Mouse (Mus musculus): ENCODE measurements around the gene Nkx2-2. TPM values are rescaled to one million over a fixed set of nuclear protein-coding genes. Genes with fewer than 3 reads are reported as not detected.
"Not testable (repeated sequence)": the region's sequence is repeated elsewhere in the genome, so short reads cannot be mapped to it uniquely, and the experiment has no call there.

Nkx2-2 gene
- polyA plus RNA-seq, 3 experiments from 2014 or later: not detected

DNA sequence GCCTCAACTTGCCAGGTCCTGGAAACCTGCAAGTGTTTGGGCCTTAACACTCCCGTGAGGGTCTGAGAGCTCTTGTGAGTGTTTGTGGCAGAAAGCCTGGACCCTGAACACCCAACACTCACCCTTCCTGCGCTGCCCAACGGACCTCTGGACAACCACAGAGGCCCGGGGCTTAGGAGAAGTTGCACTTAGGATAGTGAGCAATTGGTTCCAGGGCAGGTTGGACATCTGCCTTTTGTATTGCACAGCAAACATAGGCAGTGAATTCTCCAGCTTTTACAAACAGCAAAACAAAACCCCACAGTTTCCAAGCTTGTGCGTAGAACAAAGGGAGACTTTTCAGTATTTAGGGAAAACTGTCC, 12.8 kb downstream of the Nkx2-2 start:
- ATAC-seq: no peak

DNA sequence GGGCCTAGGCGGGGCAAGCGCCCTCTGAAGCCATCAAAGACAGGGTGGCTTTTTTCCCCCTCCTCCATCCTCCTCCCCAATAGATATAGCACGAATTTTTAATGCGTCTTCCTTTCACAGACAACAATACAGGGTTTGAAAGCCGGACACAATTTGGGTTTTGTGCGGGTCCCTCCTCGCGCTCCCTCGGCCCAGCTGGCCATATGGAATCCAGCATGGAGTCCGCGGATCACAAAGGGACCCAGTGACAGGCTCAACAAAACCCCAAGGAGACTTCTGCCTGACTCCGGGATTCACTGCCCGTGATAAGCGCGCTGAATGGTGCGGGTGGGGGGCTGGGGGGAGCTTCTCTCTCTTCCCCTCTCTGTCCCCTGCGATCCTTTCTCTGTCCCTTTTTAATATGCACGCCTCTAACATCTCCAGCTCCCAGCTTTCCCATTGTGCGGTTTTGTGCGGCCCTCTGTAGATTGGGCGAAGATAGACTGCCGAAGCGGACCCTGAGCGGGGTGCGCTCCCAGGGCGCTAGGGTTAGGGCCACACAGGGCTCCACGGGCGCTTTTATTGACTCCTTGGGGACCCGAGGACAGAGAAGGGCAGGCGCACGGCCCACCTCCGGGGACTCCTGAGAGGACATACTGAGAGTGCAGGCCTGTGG, 13.3 kb downstream of the Nkx2-2 start:
- ATAC-seq: no peak

DNA sequence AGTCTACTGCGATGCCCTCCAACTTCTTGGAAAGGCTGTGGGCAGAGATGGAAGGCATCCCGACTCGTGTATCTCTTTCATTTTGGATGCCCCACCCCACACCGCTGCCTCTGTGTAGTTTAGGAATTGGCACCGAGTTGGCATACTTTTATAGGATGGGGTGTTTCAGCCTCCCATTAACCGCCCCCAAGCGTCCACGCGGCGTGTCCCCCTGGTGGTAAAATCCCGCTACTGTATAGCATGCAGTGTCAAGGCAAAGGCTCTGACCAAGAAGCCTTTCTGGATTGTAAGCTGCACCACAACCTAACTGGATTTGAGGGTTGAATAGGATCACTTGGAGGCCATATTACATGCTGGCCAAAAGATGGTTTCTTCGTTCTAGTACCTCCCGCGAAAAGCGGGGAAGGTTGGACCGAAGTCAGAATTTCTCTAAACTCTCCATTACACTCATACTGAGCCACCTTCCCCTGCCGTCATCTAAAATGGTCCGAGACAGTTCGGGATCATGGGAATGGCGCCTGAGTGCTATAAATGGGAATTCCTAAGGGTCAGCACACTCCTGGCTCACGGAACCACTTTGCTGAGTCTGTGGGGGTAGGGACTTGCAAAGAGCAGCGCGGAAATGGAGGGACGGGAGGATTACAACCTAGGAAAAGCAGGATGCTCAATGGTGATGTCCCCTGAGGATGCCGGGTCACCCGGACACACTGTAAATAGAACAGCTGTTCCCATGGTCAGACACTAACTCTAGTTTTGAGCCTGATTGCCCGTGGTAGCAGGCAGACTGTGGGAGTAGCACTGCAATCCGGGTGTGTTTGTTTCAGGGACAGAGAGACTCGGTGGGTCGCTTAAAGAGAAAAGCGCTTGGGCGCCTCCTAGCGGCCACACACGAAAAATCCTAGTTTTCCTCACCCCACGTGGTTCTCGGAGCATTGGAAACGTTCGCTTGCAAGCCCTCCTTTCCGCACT, 15.7 kb downstream of the Nkx2-2 start:
- peak; percentile 81 for ATAC-seq

DNA sequence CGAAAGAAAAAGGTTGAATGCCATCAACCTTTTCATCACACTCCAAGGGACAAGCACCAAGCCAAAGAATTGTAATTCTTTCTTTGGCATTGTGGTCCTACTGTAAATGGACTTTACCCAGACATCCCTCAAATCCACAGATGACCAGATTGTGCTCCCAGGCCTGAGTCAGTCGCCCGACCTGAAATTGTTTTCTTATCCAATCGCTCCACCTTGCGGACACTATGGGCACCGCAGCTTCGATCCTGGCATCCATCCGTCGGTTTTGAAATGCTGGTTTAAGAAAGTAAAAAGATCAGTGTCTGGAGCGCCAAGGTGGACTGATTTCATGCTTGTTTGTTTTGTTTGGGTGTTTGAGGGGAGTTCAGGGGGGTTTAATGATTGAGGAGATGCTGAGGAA, 16.4 kb downstream of the Nkx2-2 start:
- peak; percentile 70 for ATAC-seq

GRCm38 (mm10) chr2:147175296-147175695, 18.7 kb downstream of the Nkx2-2 start:
- ATAC-seq: no peak

- ATAC-seq: no peak
These were observed 20.3 kb downstream of the Nkx2-2 start for GRCm38 (mm10) chr2:147173751-147174150.

DNA sequence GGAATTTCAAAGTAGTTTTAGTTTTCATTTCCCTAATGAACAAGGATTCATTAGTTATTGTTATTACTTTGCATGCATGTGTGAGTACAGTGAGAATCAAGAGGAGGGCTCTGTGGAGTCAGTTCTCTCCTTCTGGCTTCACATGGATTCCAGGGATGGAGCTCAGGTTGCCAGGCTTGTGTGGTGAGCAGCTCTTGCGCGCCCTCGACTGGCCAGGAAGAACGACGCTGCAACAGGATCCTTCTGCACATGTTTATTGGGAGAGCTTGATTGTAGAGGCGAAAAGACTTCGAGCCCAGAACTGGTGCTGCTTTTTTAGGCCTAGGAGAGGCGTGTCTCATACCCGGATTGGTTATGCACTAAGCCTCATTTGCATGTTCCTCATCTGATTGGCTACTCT, 23.5 kb downstream of the Nkx2-2 start:
- not testable (repeated sequence) for ATAC-seq

GRCm38 (mm10) chr2:147165863-147166262, 28.2 kb downstream of the Nkx2-2 start:
- no peak for ATAC-seq

DNA sequence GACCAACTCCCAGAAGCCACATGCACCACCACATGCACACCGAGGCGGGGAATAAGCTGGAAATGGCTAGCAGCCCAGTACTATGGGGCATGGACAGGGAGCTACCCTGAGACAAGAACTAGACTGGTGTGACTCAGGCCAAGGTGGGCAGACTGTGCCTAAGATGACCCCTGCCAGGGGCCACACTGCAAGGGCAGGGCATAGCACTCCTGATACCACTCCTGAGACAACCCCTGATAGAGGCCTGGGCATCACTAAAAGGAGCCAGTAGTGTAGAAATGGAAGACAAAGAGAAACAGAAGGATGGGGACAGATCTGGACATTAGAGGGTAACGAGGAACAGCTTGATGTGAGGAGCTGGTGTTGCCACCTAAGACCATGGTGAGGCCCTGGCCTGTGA, 28.7 kb downstream of the Nkx2-2 start:
- no peak for ATAC-seq

DNA sequence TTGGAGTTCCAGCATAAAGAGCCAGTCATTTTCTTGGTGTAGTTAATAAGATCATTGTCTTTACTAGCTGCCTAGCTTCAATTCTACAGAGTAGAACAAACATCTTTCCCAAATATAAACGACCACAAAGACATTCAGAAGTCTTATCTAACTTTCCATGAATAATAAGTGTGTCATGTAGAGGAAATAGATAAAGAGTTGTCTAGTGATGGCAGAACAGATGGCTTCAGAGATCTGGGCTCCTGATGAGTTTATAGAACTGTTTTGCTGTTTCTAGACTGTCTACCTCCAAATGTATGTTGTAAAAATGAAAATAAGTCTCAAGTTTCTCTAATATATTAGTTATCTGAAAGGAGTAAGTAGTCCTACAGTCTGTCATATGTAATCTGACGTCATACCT, 41.5 kb downstream of the Nkx2-2 start:
- no peak for ATAC-seq

Other genes starting within 250 kb of the Nkx2-2 start
- gene Xrn2, start 181.2 kb downstream of the Nkx2-2 start, polyA plus RNA-seq (2017; shearing (Covaris generic)): 100 to 1,000 TPM; 165 to 218 (median 179) TPM
- not detected for gene Nkx2-4, start 108.8 kb downstream of the Nkx2-2 start, polyA plus RNA-seq (2017; shearing (Covaris generic))
- gene Pax1, start 167.7 kb upstream of the Nkx2-2 start, polyA plus RNA-seq (2017; shearing (Covaris generic)): not detected